Mouse (Mus musculus): Measurements from ENCODE around the gene Eps8l2. TPM values are rescaled to one million over a fixed set of nuclear protein-coding genes. Genes with fewer than 3 reads are reported as not detected.

Eps8l2 gene
- total and polyA plus RNA-seq, 3 experiments = 0.10 TPM; not detected in 2

GRCm38 (mm10) chr7:141343230-141343629, 4.5 kb downstream of the Eps8l2 start:
- Histone ChIP-seq H3K4me1 (ENCODE audit: control insufficient read depth in 1 of 2, insufficient read depth in 2 of 2, low read length in 2 of 2) (no peaks in the 10 kb centered on the region), H3K9ac (ENCODE audit: control insufficient read depth, low read depth, low read length, poor library complexity, severe bottlenecking) (no peak overlapping the region), H3K9me3 (replicated peaks; ENCODE audit: insufficient read depth, low read length) (no peaks in the 10 kb centered on the region), H3K27ac (ENCODE audit: control insufficient read depth, low read depth, low read length) (no peak overlapping the region), H3K79me2 (ENCODE audit: control insufficient read depth, insufficient read depth, low read length, poor library complexity) (no peaks in the 10 kb centered on the region), H3K4me3 (ENCODE audit: control insufficient read depth in 1 of 2, insufficient read depth in 1 of 2, low read depth in 2 of 2, low read length in 2 of 2) (no peak overlapping the region), H3K27me3 (ENCODE audit: control insufficient read depth in 1 of 2, insufficient read depth in 2 of 2, low read length in 2 of 2) (peaks cover 0 to 4% of the 10 kb centered on the region in 2 experiments; a peak in 3 of 4 replicates), H3K36me3 (ENCODE audit: control insufficient read depth in 1 of 2, insufficient read depth in 2 of 2, low read length in 2 of 2) (no peaks in the 10 kb centered on the region)
- no peak for DNase-seq (ENCODE audit: low read depth, low spot score)
- TF ChIP-seq MAFK (IDR thresholded peaks at IDR 0.05; ENCODE audit: borderline replicate concordance, low read depth, low read length) (no peak), EP300 (IDR thresholded peaks at IDR 0.05; ENCODE audit: low read depth in 1 of 2, low read length in 2 of 2) (no peak), JUND (IDR thresholded peaks at IDR 0.05; ENCODE audit: low read depth, low read length) (no peak)

- Histone ChIP-seq H3K4me3 (ENCODE audit: control insufficient read depth in 1 of 2, insufficient read depth in 1 of 2, low read depth in 2 of 2, low read length in 2 of 2) (no peak overlapping the region), H3K36me3 (ENCODE audit: control insufficient read depth in 1 of 2, insufficient read depth in 2 of 2, low read length in 2 of 2) (no peaks in the 10 kb centered on the region), H3K27me3 (ENCODE audit: control insufficient read depth in 1 of 2, insufficient read depth in 2 of 2, low read length in 2 of 2) (peaks cover 0 to 4% of the 10 kb centered on the region in 2 experiments; a peak in 3 of 4 replicates), H3K9ac (ENCODE audit: control insufficient read depth, low read depth, low read length, poor library complexity, severe bottlenecking) (no peak overlapping the region), H3K79me2 (ENCODE audit: control insufficient read depth, insufficient read depth, low read length, poor library complexity) (no peaks in the 10 kb centered on the region), H3K9me3 (replicated peaks; ENCODE audit: insufficient read depth, low read length) (no peaks in the 10 kb centered on the region), H3K27ac (ENCODE audit: control insufficient read depth, low read depth, low read length) (no peak overlapping the region), H3K4me1 (ENCODE audit: control insufficient read depth in 1 of 2, insufficient read depth in 2 of 2, low read length in 2 of 2) (no peaks in the 10 kb centered on the region)
- DNase-seq (ENCODE audit: low read depth, low spot score) = no peak
- TF ChIP-seq USF2 (IDR thresholded peaks at IDR 0.05; ENCODE audit: borderline replicate concordance in 1 of 2, insufficient read depth in 1 of 2, low read depth in 1 of 2, low read length in 2 of 2) (no peak), MAFK (IDR thresholded peaks at IDR 0.05; ENCODE audit: borderline replicate concordance, low read depth, low read length) (no peak), CTCF (IDR thresholded peaks at IDR 0.05 in 2 of 3, conservative IDR thresholded peaks at IDR 0.05 in 1 of 3; ENCODE audit: control insufficient read depth in 1 of 3, insufficient read depth in 1 of 3, low read depth in 2 of 3, low read length in 3 of 3, poor library complexity in 1 of 3, severe bottlenecking in 1 of 3) (no peak), POLR2AphosphoS5 (IDR thresholded peaks at IDR 0.05; ENCODE audit: borderline replicate concordance, low read depth, low read length) (no peak), NELFE (IDR thresholded peaks at IDR 0.05; ENCODE audit: low read depth, low read length) (no peak), RAD21 (IDR thresholded peaks at IDR 0.05; ENCODE audit: low read depth, low read length) (no peak), SIN3A (IDR thresholded peaks at IDR 0.05; ENCODE audit: low read length) (no peak), SMC3 (IDR thresholded peaks at IDR 0.05; ENCODE audit: low read depth, low read length) (no peak), UBTF (IDR thresholded peaks at IDR 0.05; ENCODE audit: borderline replicate concordance, insufficient read depth, low read depth, low read length) (no peak), POLR2AphosphoS2 (IDR thresholded peaks at IDR 0.05; ENCODE audit: low read length) (no peak), GABPA (IDR thresholded peaks at IDR 0.05; ENCODE audit: low read depth, low read length) (no peak), RCOR1 (IDR thresholded peaks at IDR 0.05; ENCODE audit: low read depth, low read length) (no peak), POLR2A (IDR thresholded peaks at IDR 0.05; ENCODE audit: control insufficient read depth in 1 of 2, insufficient read depth in 1 of 2, low read depth in 1 of 2, low read length in 2 of 2, poor library complexity in 1 of 2) (no peak), NRF1 (IDR thresholded peaks at IDR 0.05; ENCODE audit: insufficient read depth, low read depth, low read length, poor library complexity, severe bottlenecking) (no peak), ZMIZ1 (IDR thresholded peaks at IDR 0.05; ENCODE audit: low read depth, low read length) (no peak)
Measured at GRCm38 (mm10) chr7:141343696-141344095, 5.0 kb downstream of the Eps8l2 start.

Data from MEL (cell line).